Mouse (Mus musculus) left cerebral cortex, adult 8-10 months (tissue): ENCODE measurements around the gene Gm5431. TPM values are rescaled to one million over a fixed set of nuclear protein-coding genes. Genes with fewer than 3 reads are reported as not detected.
"Not testable (repeated sequence)": the region's sequence is repeated elsewhere in the genome, so short reads cannot be mapped to it uniquely, and the experiment has no call there.

Experiments
- DNase-seq, 2 experiments: peaks; one replicate each; pipeline ENCODE4 v3.0.0; 2022; ENCODE audit warnings: low spot score in 2 of 2
- total RNA-seq, 4 experiments: library from RNA; stranded (reverse); gene quantifications; 2 replicates each; pipeline ENCODE4 v1.2.4; 2022

The Gm5431 gene
- total RNA-seq, 4 experiments from 2014 or later = 0.17 to 0.86 (median 0.53) TPM; not detected in 1

GRCm38 (mm10) chr11:48871201-48871772 lies 30.7 kb downstream of the Gm5431 start, which contains the start of gene Irgm1:
TSS of gene Irgm1 (minus strand) at chr11:48871683.
- DNase-seq = no peak

GRCm38 (mm10) chr11:48870781-48871180 lies 31.2 kb downstream of the Gm5431 start:
- no peak for DNase-seq

- no peak for DNase-seq
These were observed 32.5 kb downstream of the Gm5431 start for GRCm38 (mm10) chr11:48869380-48870110.

- DNase-seq = no peak
These were observed 35.5 kb downstream of the Gm5431 start for GRCm38 (mm10) chr11:48866481-48866880.

- DNase-seq = no peak
These were observed 38.2 kb downstream of the Gm5431 start for GRCm38 (mm10) chr11:48863808-48864207.

GRCm38 (mm10) chr11:48862784-48863319 lies 39.2 kb downstream of the Gm5431 start:
- DNase-seq = no peak

GRCm38 (mm10) chr11:48859014-48859413 lies 43.0 kb downstream of the Gm5431 start:
- DNase-seq = no peak

- peak; percentile 83 to 99 for DNase-seq
These were observed 48.4 kb downstream of the Gm5431 start for GRCm38 (mm10) chr11:48853474-48854180.

- no peak for DNase-seq
These were observed 49.2 kb downstream of the Gm5431 start for GRCm38 (mm10) chr11:48852624-48853473.

- DNase-seq = no peak
These were observed 49.8 kb downstream of the Gm5431 start for GRCm38 (mm10) chr11:48852190-48852589.

- DNase-seq = no peak
These were observed 50.6 kb downstream of the Gm5431 start for GRCm38 (mm10) chr11:48851270-48851995.

- no peak for DNase-seq
These were observed 51.8 kb downstream of the Gm5431 start for GRCm38 (mm10) chr11:48850240-48850639.

- DNase-seq = no peak
These were observed 55.1 kb downstream of the Gm5431 start for GRCm38 (mm10) chr11:48846881-48847280.

- not testable (repeated sequence) for DNase-seq
These were observed 55.7 kb downstream of the Gm5431 start for GRCm38 (mm10) chr11:48846362-48846761.

GRCm38 (mm10) chr11:48845244-48845815 lies 56.7 kb downstream of the Gm5431 start:
- no peak for DNase-seq

- DNase-seq = no peak
These were observed 57.7 kb downstream of the Gm5431 start for GRCm38 (mm10) chr11:48844309-48844708.

- no peak for DNase-seq
These were observed 58.8 kb downstream of the Gm5431 start for GRCm38 (mm10) chr11:48843202-48843601.

- no peak for DNase-seq
These were observed 59.6 kb downstream of the Gm5431 start for GRCm38 (mm10) chr11:48842378-48842792.

GRCm38 (mm10) chr11:48841213-48841612 lies 60.8 kb downstream of the Gm5431 start:
- no peak for DNase-seq

GRCm38 (mm10) chr11:48840805-48841204 lies 61.2 kb downstream of the Gm5431 start:
- DNase-seq = no peak
